Mouse (Mus musculus) ES-E14 (cell line): ENCODE results near the gene Prss45.

Experiments
- CHD2 ChIP-seq: IDR thresholded peaks from 2 replicates; pipeline ENCODE4 v1.6.1; 2014; ENCODE audit warnings: mild to moderate bottlenecking, low read depth, low read length, inconsistent platforms
- HCFC1 ChIP-seq: IDR thresholded peaks from 2 replicates; pipeline ENCODE4 v1.6.1; 2012; ENCODE audit warnings: low read length, inconsistent platforms, borderline replicate concordance; ENCODE audit not compliant: insufficient read depth
- MAFK ChIP-seq: IDR thresholded peaks from 2 replicates; pipeline ENCODE4 v1.6.1; 2014; ENCODE audit warnings: mild to moderate bottlenecking, low read depth, low read length, inconsistent platforms; ENCODE audit not compliant: insufficient read depth
- ZNF384 ChIP-seq: IDR thresholded peaks from 2 replicates; pipeline ENCODE4 v1.6.1; 2012; ENCODE audit warnings: low read depth, low read length, inconsistent platforms

DNA sequence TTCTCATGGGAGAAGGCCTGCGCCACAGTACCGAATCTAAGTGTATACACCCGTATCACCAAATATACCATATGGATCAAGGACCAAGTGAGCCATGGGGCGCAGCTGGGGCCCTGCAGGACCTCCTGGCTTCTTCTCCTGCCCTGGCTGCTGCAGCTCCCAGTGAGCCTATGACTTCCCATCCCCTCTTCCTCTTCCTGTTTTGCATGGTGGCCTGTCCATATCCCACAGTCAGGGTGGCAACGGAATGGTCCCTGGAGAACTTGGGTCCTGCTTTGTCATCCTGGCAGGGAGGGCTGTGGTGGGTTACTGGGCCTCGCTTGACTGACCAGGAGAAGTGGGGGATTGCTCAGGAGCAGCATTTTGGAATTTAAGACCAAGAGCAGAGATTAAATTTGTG, 6.5 kb downstream of the Prss45 start:
- TF ChIP-seq CHD2 (no peak), ZNF384 (no peak), MAFK (no peak), HCFC1 (no peak)
